Mouse (Mus musculus): ENCODE results near the gene Ghrh.

GRCm38 (mm10) chr2:157339532-157339931 lies 7.8 kb downstream of the Ghrh start:
- TF ChIP-seq CTCF (IDR thresholded peaks at IDR 0.05; ENCODE audit: extremely low read depth, insufficient read depth, low read length) (no peak), POLR2A (IDR thresholded peaks at IDR 0.05; ENCODE audit: extremely low read depth, insufficient read depth, low read length) (no peak)

All from cortical plate, adult 2 months (tissue).